Mouse (Mus musculus) hindbrain, embryonic 16.5 days (tissue): Measurements from ENCODE around the gene Tjp2. TPM values are rescaled to one million over a fixed set of nuclear protein-coding genes. Genes with fewer than 3 reads are reported as not detected.

Source experiments
- ATAC-seq: fragments of 200-750 bp; cut with Nextera tagmentation; 2 replicates; pipeline ENCODE4 v1.8.0; 2017; ENCODE audit warnings: moderate TSS enrichment, moderate library complexity
- H3K27ac ChIP-seq: fragments of 300-500 bp; sonication (generic); 2 replicates; pipeline ENCODE4 v1.5.1; 2014; ENCODE audit warnings: low read depth, mild to moderate bottlenecking, control low read depth, low read length, moderate library complexity
- H3K27me3 ChIP-seq: fragments of 300-500 bp; sonication (generic); replicated peaks from 2 replicates; pipeline ENCODE4 v1.6.1; 2014; ENCODE audit warnings: low read length; ENCODE audit not compliant: control insufficient read depth, insufficient read depth
- H3K36me3 ChIP-seq: fragments of 300-500 bp; sonication (generic); 2 replicates; pipeline ENCODE4 v1.6.1; 2014; ENCODE audit warnings: mild to moderate bottlenecking, low read length, moderate library complexity, mixed read lengths; ENCODE audit not compliant: control insufficient read depth, insufficient read depth
- H3K4me1 ChIP-seq: fragments of 300-500 bp; sonication (generic); 2 replicates; pipeline ENCODE4 v1.6.1; 2014; ENCODE audit warnings: low read depth, low read length; ENCODE audit not compliant: control insufficient read depth, insufficient read depth
- H3K4me2 ChIP-seq: fragments of 300-500 bp; sonication (generic); 2 replicates; pipeline ENCODE4 v1.6.1; 2014; ENCODE audit warnings: mild to moderate bottlenecking, low read length, control low read depth, moderate library complexity
- H3K4me3 ChIP-seq: fragments of 300-500 bp; sonication (generic); 2 replicates; pipeline ENCODE4 v1.5.1; 2014; ENCODE audit warnings: mild to moderate bottlenecking, low read length, control low read depth, moderate library complexity
- H3K9ac ChIP-seq: fragments of 300-500 bp; sonication (generic); 2 replicates; pipeline ENCODE4 v1.6.1; 2014; ENCODE audit warnings: low read depth, mild to moderate bottlenecking, control low read depth, low read length, moderate library complexity
- H3K9me3 ChIP-seq: fragments of 300-500 bp; sonication (generic); 2 replicates; pipeline ENCODE4 v1.6.1; 2014; ENCODE audit warnings: mild to moderate bottlenecking, low read length, moderate library complexity; ENCODE audit not compliant: control insufficient read depth
- WGBS: fragments of 180-500 bp; shearing (Covaris S2); extraction: QIAGEN DNeasy Blood & Tissue Kit; methylation state at CpG from one replicate; pipeline ENCODE4 v1.1.7; 2014; 5-methylcytosine and 5-hydroxymethylcytosine counted together
- polyA plus RNA-seq: library from polyadenylated mRNA; unstranded; fragments of >200 nt; fragmentation: Nextera tagmentation; extraction: Ambion mirVana; gene quantifications from 2 replicates; pipeline ENCODE4 v1.2.1, GENCODE M21; 2015

The Tjp2 gene
- polyA plus RNA-seq, 1 experiment from 2014 or later: 10.1 TPM

DNA sequence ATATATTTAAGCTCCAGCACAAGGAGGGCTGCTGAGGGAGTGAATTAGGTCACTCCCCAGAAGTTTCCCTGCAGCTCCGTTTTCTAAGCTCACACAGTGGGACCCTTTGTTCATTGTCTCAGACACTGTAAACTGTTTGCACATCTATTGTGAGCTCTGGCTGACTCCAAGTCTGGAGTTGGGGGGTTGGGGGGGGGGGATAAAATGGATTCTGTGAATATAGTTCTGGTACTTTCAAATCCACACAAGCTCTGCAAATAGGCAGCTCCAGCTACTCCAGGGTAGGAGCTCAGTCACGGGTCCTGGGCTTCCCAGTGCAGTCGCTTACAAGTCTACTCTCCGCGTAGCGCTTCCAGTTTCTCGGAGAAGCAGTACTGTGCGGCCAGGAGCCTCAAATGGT is 64.4 kb downstream of the Tjp2 start:
- Histone ChIP-seq H3K9me3 (no peaks in the 10 kb centered on the region), H3K4me3 (no peak overlapping the region), H3K27ac (0 out of 2 replicates have a peak overlapping the region, but pooled peaks have one; percentile 11), H3K4me1 (no peaks in the 10 kb centered on the region; the same call in 1 of the 2 replicates), H3K9ac (no peak overlapping the region), H3K4me2 (peak overlapping the region; percentile 18; the same call in 1 of the 2 replicates), H3K36me3 (no peaks in the 10 kb centered on the region), H3K27me3 (no peaks in the 10 kb centered on the region)
- ATAC-seq: peak; percentile 82
- WGBS: 15% methylated on average over 8 of the region's 8 CpGs

- no peaks in the 10 kb centered on the region; the same call in 1 of the 2 replicates for H3K4me1 ChIP-seq
- no peak overlapping the region for H3K9ac ChIP-seq
- H3K4me3 ChIP-seq: no peak overlapping the region
- H3K4me2 ChIP-seq: no peak overlapping the region
- H3K9me3 ChIP-seq: no peaks in the 10 kb centered on the region
- peak; percentile 26; the same call in 1 of the 2 replicates for ATAC-seq
- no peak overlapping the region for H3K27ac ChIP-seq
- H3K27me3 ChIP-seq: no peaks in the 10 kb centered on the region
- H3K36me3 ChIP-seq: no peaks in the 10 kb centered on the region
- 35% methylated on average over 9 of the region's 9 CpGs for WGBS
These were observed 65.1 kb downstream of the Tjp2 start for GRCm38 (mm10) chr19:24159751-24160150.

DNA sequence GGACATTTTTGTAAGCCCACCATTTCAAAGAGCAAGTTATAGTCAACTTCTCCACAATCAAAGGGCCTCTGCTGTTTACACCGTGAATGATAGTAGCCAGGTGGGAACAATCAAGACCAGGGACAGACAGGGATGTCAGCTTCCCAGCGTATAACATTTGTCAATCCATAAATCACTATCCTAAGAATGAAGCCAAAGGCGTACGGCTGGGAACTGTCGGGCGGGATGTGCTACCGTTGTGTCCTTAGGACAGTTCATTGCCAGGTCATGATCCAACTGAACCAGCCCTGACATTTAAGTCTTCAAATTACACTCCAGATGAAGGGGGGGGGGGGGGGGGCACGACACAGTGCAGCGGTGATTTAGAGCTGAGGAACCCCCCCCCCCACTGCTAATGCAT is 65.5 kb downstream of the Tjp2 start:
- Histone ChIP-seq H3K4me1 (no peaks in the 10 kb centered on the region; the same call in 1 of the 2 replicates), H3K4me2 (no peak overlapping the region), H3K9me3 (no peaks in the 10 kb centered on the region), H3K36me3 (no peaks in the 10 kb centered on the region), H3K4me3 (no peak overlapping the region), H3K27me3 (no peaks in the 10 kb centered on the region), H3K9ac (no peak overlapping the region), H3K27ac (no peak overlapping the region)
- WGBS: 56% methylated on average over 9 of the region's 9 CpGs
- no peak for ATAC-seq

- no peak overlapping the region for H3K27ac ChIP-seq
- H3K4me3 ChIP-seq: no peak overlapping the region
- no peaks in the 10 kb centered on the region; the same call in 1 of the 2 replicates for H3K4me1 ChIP-seq
- no peaks in the 10 kb centered on the region for H3K36me3 ChIP-seq
- 76% methylated on average over 6 of the region's 6 CpGs for WGBS
- no peaks in the 10 kb centered on the region for H3K27me3 ChIP-seq
- H3K9me3 ChIP-seq: no peaks in the 10 kb centered on the region
- no peak for ATAC-seq
- H3K4me2 ChIP-seq: no peak overlapping the region
- no peak overlapping the region for H3K9ac ChIP-seq
These were observed 68.8 kb downstream of the Tjp2 start for GRCm38 (mm10) chr19:24156067-24156455.

GRCm38 (mm10) chr19:24155395-24156066 is 69.3 kb downstream of the Tjp2 start:
- no peaks in the 10 kb centered on the region for H3K27me3 ChIP-seq
- no peaks in the 10 kb centered on the region; the same call in 1 of the 2 replicates for H3K4me1 ChIP-seq
- H3K36me3 ChIP-seq: no peaks in the 10 kb centered on the region
- no peak overlapping the region for H3K4me2 ChIP-seq
- no peak for ATAC-seq
- 42% methylated on average over 8 of the region's 8 CpGs for WGBS
- H3K4me3 ChIP-seq: no peak overlapping the region
- H3K9me3 ChIP-seq: no peaks in the 10 kb centered on the region
- H3K9ac ChIP-seq: no peak overlapping the region
- H3K27ac ChIP-seq: no peak overlapping the region

DNA sequence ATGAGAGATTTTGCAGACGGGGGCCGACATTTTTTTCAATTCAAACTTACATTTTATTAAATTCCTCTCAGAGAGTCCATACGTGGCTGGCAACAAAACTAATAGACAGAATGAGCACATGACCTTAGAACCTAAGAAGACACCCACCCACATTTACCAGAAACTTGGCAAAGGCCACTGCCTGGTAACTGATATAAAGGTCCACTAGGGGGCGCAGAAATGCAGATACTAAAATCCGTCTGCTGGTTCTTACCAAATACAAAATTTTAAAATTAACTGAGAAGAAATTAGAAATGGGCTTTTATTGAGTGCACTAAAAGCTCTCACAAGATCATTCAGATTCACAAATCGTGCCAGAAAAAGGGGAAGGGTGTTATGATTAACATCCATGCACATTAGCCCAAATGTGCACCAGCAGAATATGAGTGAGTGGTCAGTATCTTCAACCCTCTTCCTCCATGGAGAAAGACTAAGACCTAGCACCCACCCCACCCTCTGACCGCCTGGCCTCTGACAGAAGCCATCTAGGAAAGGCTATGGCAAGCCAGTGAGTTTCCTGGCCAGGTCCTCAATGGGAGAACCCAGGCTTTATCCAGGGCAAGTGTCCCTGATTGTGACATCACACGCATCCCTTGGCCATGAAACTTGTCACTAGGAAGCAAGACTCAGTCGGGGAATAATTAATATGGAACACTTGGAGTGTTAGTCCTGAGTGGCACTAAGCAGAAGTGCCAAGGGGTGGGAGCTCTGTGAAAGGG is 71.4 kb downstream of the Tjp2 start:
- Histone ChIP-seq H3K4me1 (no peaks in the 10 kb centered on the region), H3K27ac (no peak overlapping the region), H3K9ac (no peak overlapping the region), H3K36me3 (no peaks in the 10 kb centered on the region), H3K4me3 (no peak overlapping the region), H3K9me3 (no peaks in the 10 kb centered on the region), H3K4me2 (no peak overlapping the region), H3K27me3 (no peaks in the 10 kb centered on the region)
- 0 out of 2 replicates have a peak, but pooled peaks have one; percentile 41 for ATAC-seq
- 53% methylated on average over 9 of the region's 9 CpGs for WGBS

- no peak for ATAC-seq
- H3K4me3 ChIP-seq: no peak overlapping the region
- H3K9ac ChIP-seq: no peak overlapping the region
- 82% methylated on average over 7 of the region's 7 CpGs for WGBS
- H3K36me3 ChIP-seq: no peaks in the 10 kb centered on the region
- H3K27ac ChIP-seq: no peak overlapping the region
- H3K9me3 ChIP-seq: no peaks in the 10 kb centered on the region
- H3K4me1 ChIP-seq: no peaks in the 10 kb centered on the region
- no peaks in the 10 kb centered on the region for H3K27me3 ChIP-seq
- H3K4me2 ChIP-seq: no peak overlapping the region
These were observed 80.8 kb downstream of the Tjp2 start for GRCm38 (mm10) chr19:24144009-24144408.

DNA sequence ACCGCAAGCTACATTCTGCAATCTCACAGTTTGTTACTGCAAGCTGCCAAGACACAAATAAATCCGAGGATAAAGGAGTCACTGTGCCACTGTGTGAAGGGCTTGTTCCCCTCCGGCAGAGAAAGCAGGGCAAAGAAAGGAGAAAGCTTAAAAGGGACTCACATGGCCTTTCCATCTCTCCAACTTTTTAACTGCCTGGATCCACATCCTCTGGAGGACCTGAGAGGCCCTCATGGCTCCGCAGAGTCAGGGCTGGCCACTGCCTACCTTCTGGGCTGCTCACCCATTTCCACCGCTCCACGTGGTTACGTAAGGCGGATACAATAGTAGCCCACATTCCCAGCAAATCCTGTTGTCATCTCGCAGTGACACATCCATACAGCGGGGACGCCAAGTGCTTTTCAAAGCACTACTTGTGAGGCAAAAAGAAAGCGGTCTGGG is 82.2 kb downstream of the Tjp2 start:
- ATAC-seq: peak; percentile 84
- 68% methylated on average over 12 of the region's 12 CpGs for WGBS
- Histone ChIP-seq H3K36me3 (no peaks in the 10 kb centered on the region), H3K4me1 (no peaks in the 10 kb centered on the region), H3K4me2 (peak overlapping the region; percentile 27), H3K27me3 (no peaks in the 10 kb centered on the region), H3K9ac (no peak overlapping the region), H3K27ac (peak overlapping the region; percentile 69), H3K9me3 (no peaks in the 10 kb centered on the region), H3K4me3 (no peak overlapping the region)

DNA sequence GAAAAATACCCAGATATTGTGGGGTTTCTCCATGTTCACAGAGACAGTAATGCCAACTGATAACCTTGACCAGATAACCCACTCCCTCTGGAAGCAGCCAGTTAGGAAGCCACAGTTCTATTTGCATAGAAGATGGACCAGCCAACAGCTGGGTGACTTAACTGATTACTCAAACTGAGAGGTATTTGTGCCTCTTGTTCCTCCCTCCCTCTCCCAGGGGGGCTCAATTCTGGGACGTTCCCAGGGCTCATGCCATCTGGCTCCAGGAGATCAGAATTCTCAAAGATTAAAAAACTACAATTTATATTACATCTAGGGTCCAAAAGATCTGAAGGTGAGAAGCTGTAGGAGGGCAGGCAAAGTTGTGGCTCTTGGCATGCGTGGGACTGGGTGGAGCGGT is 84.5 kb downstream of the Tjp2 start:
- no peaks in the 10 kb centered on the region for H3K9me3 ChIP-seq
- H3K4me1 ChIP-seq: no peaks in the 10 kb centered on the region; the same call in 1 of the 2 replicates
- no peak for ATAC-seq
- H3K27ac ChIP-seq: no peak overlapping the region
- WGBS: 66% methylated on average over 3 of the region's 3 CpGs
- H3K4me2 ChIP-seq: no peak overlapping the region
- H3K27me3 ChIP-seq: no peaks in the 10 kb centered on the region
- H3K9ac ChIP-seq: no peak overlapping the region
- no peaks in the 10 kb centered on the region for H3K36me3 ChIP-seq
- H3K4me3 ChIP-seq: no peak overlapping the region
